Mouse (Mus musculus): ENCODE data around the gene Sdk2. TPM values are rescaled to one million over a fixed set of nuclear protein-coding genes. Genes with fewer than 3 reads are reported as not detected.
A peak's percentile ranks its signal among the peaks of the same experiment; 100 is the strongest.

Sdk2 gene
- polyA plus RNA-seq, 1 experiment from 2014 or later, result 4.1 TPM

GRCm38 (mm10) chr11:113888156-113888750 lies 178.6 kb downstream of the Sdk2 start:
- Histone ChIP-seq H3K4me3 (no peak overlapping the region), H3K27ac (no peak overlapping the region), H3K27me3 (ENCODE audit: insufficient read depth, poor library complexity, severe bottlenecking) (no peaks in the 10 kb centered on the region), H3K36me3 (no peaks in the 10 kb centered on the region), H3K4me1 (peaks cover 2% of the 10 kb centered on the region), H3K9me3 (no peaks in the 10 kb centered on the region)
- no peak for DNase-seq (ENCODE audit: low spot score)
- 80% methylated on average over 5 of the region's 5 CpGs for WGBS

GRCm38 (mm10) chr11:113886299-113886698 lies 180.5 kb downstream of the Sdk2 start:
- WGBS, result 65% methylated on average over 7 of the region's 7 CpGs
- H3K4me3 ChIP-seq, result no peak overlapping the region
- H3K9me3 ChIP-seq, result no peaks in the 10 kb centered on the region
- H3K4me1 ChIP-seq, result no peaks in the 10 kb centered on the region; the same call in 1 of the 2 replicates
- H3K36me3 ChIP-seq, result no peaks in the 10 kb centered on the region
- no peaks in the 10 kb centered on the region for H3K27me3 ChIP-seq (ENCODE audit: insufficient read depth, poor library complexity, severe bottlenecking)
- H3K27ac ChIP-seq, result no peak overlapping the region
- DNase-seq (ENCODE audit: low spot score), result no peak

GRCm38 (mm10) chr11:113884962-113885361 lies 181.9 kb downstream of the Sdk2 start:
- H3K27ac ChIP-seq, result no peak overlapping the region
- no peak overlapping the region for H3K4me3 ChIP-seq
- DNase-seq (ENCODE audit: low spot score), result no peak
- H3K4me1 ChIP-seq, result no peaks in the 10 kb centered on the region; the same call in 1 of the 2 replicates
- no peaks in the 10 kb centered on the region for H3K27me3 ChIP-seq (ENCODE audit: insufficient read depth, poor library complexity, severe bottlenecking)
- H3K36me3 ChIP-seq, result no peaks in the 10 kb centered on the region
- WGBS, result 79% methylated on average over 11 of the region's 11 CpGs
- no peaks in the 10 kb centered on the region for H3K9me3 ChIP-seq

- no peaks in the 10 kb centered on the region for H3K27me3 ChIP-seq (ENCODE audit: insufficient read depth, poor library complexity, severe bottlenecking)
- H3K36me3 ChIP-seq, result 0 out of 2 replicates have a peak, but pooled peaks cover 3% of the 10 kb centered on the region
- H3K27ac ChIP-seq, result no peak overlapping the region
- WGBS, result 70% methylated on average over 8 of the region's 8 CpGs
- no peaks in the 10 kb centered on the region; the same call in 1 of the 2 replicates for H3K4me1 ChIP-seq
- no peak overlapping the region for H3K4me3 ChIP-seq
- no peak for DNase-seq (ENCODE audit: low spot score)
- H3K9me3 ChIP-seq, result no peaks in the 10 kb centered on the region
These were observed 183.8 kb downstream of the Sdk2 start for GRCm38 (mm10) chr11:113883031-113883430.

GRCm38 (mm10) chr11:113881864-113882263 lies 185.0 kb downstream of the Sdk2 start:
- 89% methylated on average over 6 of the region's 6 CpGs for whole genome bisulfite sequencing
- no peak overlapping the region for H3K4me3 ChIP-seq
- 0 out of 2 replicates have a peak, but pooled peaks cover 3% of the 10 kb centered on the region for H3K36me3 ChIP-seq
- no peaks in the 10 kb centered on the region for H3K27me3 ChIP-seq (ENCODE audit: insufficient read depth, poor library complexity, severe bottlenecking)
- H3K4me1 ChIP-seq, result no peaks in the 10 kb centered on the region; the same call in 1 of the 2 replicates
- H3K27ac ChIP-seq, result no peak overlapping the region
- no peaks in the 10 kb centered on the region for H3K9me3 ChIP-seq
- no peak for DNase-seq (ENCODE audit: low spot score)

- Histone ChIP-seq H3K27ac (no peak overlapping the region), H3K4me3 (no peak overlapping the region), H3K9me3 (no peaks in the 10 kb centered on the region), H3K36me3 (0 out of 2 replicates have a peak, but pooled peaks cover 4% of the 10 kb centered on the region), H3K27me3 (ENCODE audit: insufficient read depth, poor library complexity, severe bottlenecking) (no peaks in the 10 kb centered on the region; the same call in 1 of the 2 replicates), H3K4me1 (peaks cover 8% of the 10 kb centered on the region)
- no peak for DNase-seq (ENCODE audit: low spot score)
- 87% methylated on average over 8 of the region's 8 CpGs for WGBS
These were observed 199.8 kb downstream of the Sdk2 start for GRCm38 (mm10) chr11:113867066-113867465.

GRCm38 (mm10) chr11:113865627-113866026 lies 201.2 kb downstream of the Sdk2 start:
- Histone ChIP-seq H3K36me3 (0 out of 2 replicates have a peak, but pooled peaks cover 4% of the 10 kb centered on the region), H3K27me3 (ENCODE audit: insufficient read depth, poor library complexity, severe bottlenecking) (no peaks in the 10 kb centered on the region), H3K4me3 (no peak overlapping the region), H3K9me3 (no peaks in the 10 kb centered on the region), H3K27ac (no peak overlapping the region), H3K4me1 (peaks cover 8% of the 10 kb centered on the region)
- WGBS, result 38% methylated on average over 8 of the region's 8 CpGs
- DNase-seq (ENCODE audit: low spot score), result peak; percentile 91

GRCm38 (mm10) chr11:113863408-113863807 lies 203.4 kb downstream of the Sdk2 start:
- Histone ChIP-seq H3K36me3 (0 out of 2 replicates have a peak, but pooled peaks cover 7% of the 10 kb centered on the region), H3K27ac (no peak overlapping the region), H3K4me1 (peaks cover 8% of the 10 kb centered on the region), H3K4me3 (no peak overlapping the region), H3K9me3 (no peaks in the 10 kb centered on the region), H3K27me3 (ENCODE audit: insufficient read depth, poor library complexity, severe bottlenecking) (no peaks in the 10 kb centered on the region)
- 76% methylated on average over 5 of the region's 5 CpGs for WGBS
- DNase-seq (ENCODE audit: low spot score), result no peak

- no peak overlapping the region for H3K27ac ChIP-seq
- H3K4me3 ChIP-seq, result no peak overlapping the region
- peaks cover 3% of the 10 kb centered on the region for H3K4me1 ChIP-seq
- H3K27me3 ChIP-seq (ENCODE audit: insufficient read depth, poor library complexity, severe bottlenecking), result no peaks in the 10 kb centered on the region
- no peaks in the 10 kb centered on the region for H3K9me3 ChIP-seq
- peaks cover 15% of the 10 kb centered on the region for H3K36me3 ChIP-seq
- WGBS, result 81% methylated on average over 13 of the region's 13 CpGs
- no peak for DNase-seq (ENCODE audit: low spot score)
These were observed 211.2 kb downstream of the Sdk2 start for GRCm38 (mm10) chr11:113855661-113856060.

GRCm38 (mm10) chr11:113851750-113852149 lies 215.1 kb downstream of the Sdk2 start:
- H3K9me3 ChIP-seq, result no peaks in the 10 kb centered on the region
- H3K4me3 ChIP-seq, result no peak overlapping the region
- H3K27ac ChIP-seq, result no peak overlapping the region
- H3K36me3 ChIP-seq, result peaks cover 12% of the 10 kb centered on the region
- WGBS, result 72% methylated on average over 8 of the region's 8 CpGs
- no peak for DNase-seq (ENCODE audit: low spot score)
- H3K27me3 ChIP-seq (ENCODE audit: insufficient read depth, poor library complexity, severe bottlenecking), result no peaks in the 10 kb centered on the region
- peaks cover 8% of the 10 kb centered on the region for H3K4me1 ChIP-seq

GRCm38 (mm10) chr11:113849322-113849721 lies 217.5 kb downstream of the Sdk2 start:
- peaks cover 8% of the 10 kb centered on the region for H3K4me1 ChIP-seq
- H3K36me3 ChIP-seq, result peaks cover 3% of the 10 kb centered on the region; the same call in 1 of the 2 replicates
- no peak overlapping the region for H3K4me3 ChIP-seq
- DNase-seq (ENCODE audit: low spot score), result no peak
- H3K27ac ChIP-seq, result no peak overlapping the region
- H3K27me3 ChIP-seq (ENCODE audit: insufficient read depth, poor library complexity, severe bottlenecking), result no peaks in the 10 kb centered on the region
- H3K9me3 ChIP-seq, result no peaks in the 10 kb centered on the region
- 66% methylated on average over 7 of the region's 7 CpGs for WGBS

- WGBS, result 82% methylated on average over 6 of the region's 6 CpGs
- no peaks in the 10 kb centered on the region for H3K4me1 ChIP-seq
- H3K9me3 ChIP-seq, result no peaks in the 10 kb centered on the region
- no peaks in the 10 kb centered on the region for H3K36me3 ChIP-seq
- H3K4me3 ChIP-seq, result no peak overlapping the region
- DNase-seq (ENCODE audit: low spot score), result no peak
- no peak overlapping the region for H3K27ac ChIP-seq
- no peaks in the 10 kb centered on the region for H3K27me3 ChIP-seq (ENCODE audit: insufficient read depth, poor library complexity, severe bottlenecking)
These were observed 222.9 kb downstream of the Sdk2 start for GRCm38 (mm10) chr11:113843920-113844319.

- Histone ChIP-seq H3K27ac (no peak overlapping the region), H3K9me3 (no peaks in the 10 kb centered on the region), H3K4me1 (no peaks in the 10 kb centered on the region), H3K4me3 (no peak overlapping the region), H3K27me3 (ENCODE audit: insufficient read depth, poor library complexity, severe bottlenecking) (no peaks in the 10 kb centered on the region), H3K36me3 (no peaks in the 10 kb centered on the region)
- 86% methylated on average over 11 of the region's 11 CpGs for WGBS
- no peak for DNase-seq (ENCODE audit: low spot score)
These were observed 224.0 kb downstream of the Sdk2 start for GRCm38 (mm10) chr11:113842879-113843278.

GRCm38 (mm10) chr11:113831608-113832007 lies 235.2 kb downstream of the Sdk2 start:
- no peak overlapping the region for H3K4me3 ChIP-seq
- peaks cover 35% of the 10 kb centered on the region for H3K4me1 ChIP-seq
- peaks cover 18% of the 10 kb centered on the region for H3K36me3 ChIP-seq
- H3K9me3 ChIP-seq, result no peaks in the 10 kb centered on the region
- no peak for DNase-seq (ENCODE audit: low spot score)
- H3K27ac ChIP-seq, result no peak overlapping the region
- H3K27me3 ChIP-seq (ENCODE audit: insufficient read depth, poor library complexity, severe bottlenecking), result peaks cover 26% of the 10 kb centered on the region
- 91% methylated on average over 6 of the region's 6 CpGs for WGBS

All from heart, embryonic 10.5 days (tissue).